Mouse (Mus musculus) right cerebral cortex, adult 2 months (tissue): Measurements from ENCODE around the gene Unc45b.
A peak's percentile ranks its signal among the peaks of the same experiment; 100 is the strongest.
"Not testable (repeated sequence)": the region's sequence is repeated elsewhere in the genome, so short reads cannot be mapped to it uniquely, and the experiment has no call there.

Source experiments
- DNase-seq, 2 experiments: peaks; one replicate each; pipeline ENCODE4 v3.0.0; 2021 to 2022; ENCODE audit warnings: low spot score in 2 of 2

Gene Unc45b

GRCm38 (mm10) chr11:82945636-82946035 is 35.3 kb downstream of the Unc45b start:
- DNase-seq, result no peak

DNA sequence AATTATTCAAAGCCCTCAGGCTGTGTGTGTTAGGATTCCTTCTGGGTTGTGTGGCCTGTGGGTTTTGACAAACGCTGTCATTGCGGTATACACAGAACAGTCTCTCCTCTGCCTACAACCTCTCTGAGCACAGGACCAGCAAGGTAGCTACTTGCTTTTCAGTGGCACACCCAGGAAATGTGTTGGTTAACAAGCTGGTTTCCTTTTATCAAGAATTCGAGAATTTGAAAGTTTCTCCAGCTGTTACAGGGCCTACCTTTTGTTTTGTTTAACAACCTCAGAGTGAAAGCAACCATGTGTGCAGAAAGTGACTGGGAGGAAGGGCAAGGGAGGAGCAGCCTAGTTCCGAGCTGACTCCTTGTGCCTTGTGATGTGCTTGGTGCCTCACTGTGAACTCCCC is 37.1 kb downstream of the Unc45b start:
- no peak for DNase-seq

DNA sequence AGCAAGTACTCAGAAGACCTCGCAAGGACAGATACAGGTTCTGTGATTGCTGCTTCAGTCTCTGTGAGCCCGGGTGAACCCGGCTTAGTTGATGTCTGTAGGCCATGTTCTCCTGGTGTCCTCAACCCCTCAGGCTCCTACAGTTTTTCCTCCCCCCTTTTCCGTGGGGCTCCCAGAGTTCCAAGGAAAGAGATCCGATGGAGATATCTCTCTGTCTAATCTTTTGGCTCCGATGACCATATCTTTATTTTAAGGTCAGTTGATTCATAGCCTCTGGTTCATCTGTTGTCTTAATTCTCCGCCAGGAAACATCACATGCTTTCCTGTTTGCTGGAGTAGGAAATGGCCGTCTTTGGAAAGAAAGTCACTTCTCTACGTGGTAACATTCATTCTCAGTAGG is 38.7 kb downstream of the Unc45b start:
- no peak for DNase-seq

DNA sequence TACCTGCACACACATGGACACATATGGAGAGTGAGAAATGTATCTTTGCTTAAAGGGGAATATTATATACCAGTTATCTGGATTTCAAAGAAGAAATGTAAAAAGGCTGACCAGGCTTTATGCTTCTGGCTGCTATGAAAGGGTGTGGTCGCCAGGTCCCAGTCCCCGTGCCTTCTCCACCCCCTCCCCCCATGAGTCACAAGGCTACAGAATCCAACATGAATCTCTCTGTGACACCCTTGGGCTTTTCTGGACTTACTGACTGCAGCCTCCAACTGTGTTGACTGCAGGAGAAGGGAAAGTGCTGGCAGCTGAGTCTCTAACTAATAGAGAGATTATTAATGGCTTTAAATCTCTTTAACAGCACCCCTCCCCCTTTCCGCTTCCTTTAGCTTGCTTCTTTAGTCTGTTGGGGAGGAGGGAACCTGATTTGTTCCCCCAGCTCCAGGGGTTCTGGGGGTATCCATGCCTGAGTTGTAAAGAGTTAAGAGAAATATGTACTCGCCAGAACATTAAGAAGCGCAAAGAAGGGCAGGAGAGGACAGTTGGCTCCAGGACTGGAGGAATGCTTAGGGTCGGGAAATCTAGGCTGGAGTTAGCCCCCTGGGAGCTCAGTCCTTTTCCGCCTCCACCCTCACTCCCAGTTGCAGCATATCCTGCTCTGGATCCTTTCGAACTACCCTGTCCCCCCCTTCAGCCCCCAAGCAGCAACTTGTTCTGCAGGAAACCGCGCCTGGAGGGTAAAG is 40.6 kb downstream of the Unc45b start, which contains the start of gene Slfn5:
Gene Slfn5, plus strand, starts transcription at position 614 of the 746 bp plus-strand sequence.
- DNase-seq, result no peak

- no peak for DNase-seq
Observed at GRCm38 (mm10) chr11:82951865-82952611, 41.7 kb downstream of the Unc45b start.

GRCm38 (mm10) chr11:82952612-82953542 is 42.5 kb downstream of the Unc45b start:
- DNase-seq, result no peak

DNA sequence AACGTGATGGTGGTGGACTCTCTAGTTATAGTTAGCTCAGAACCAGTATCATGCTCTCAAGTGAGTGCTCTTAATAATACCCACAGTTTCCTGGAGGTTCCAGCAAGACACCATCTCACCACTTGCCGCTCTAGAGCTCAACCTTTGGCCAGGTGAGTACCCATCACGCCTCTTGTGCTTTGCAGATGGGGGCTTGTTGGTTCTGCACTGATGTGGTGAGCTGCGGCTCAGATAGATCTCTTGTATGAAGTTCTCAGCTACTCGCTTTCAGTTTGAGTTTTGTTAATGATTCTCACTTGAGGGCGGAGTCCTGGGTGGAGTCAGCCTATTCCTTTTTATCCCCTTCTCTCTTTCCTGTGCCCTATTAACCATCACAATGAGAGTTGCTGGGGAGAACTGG is 44.3 kb downstream of the Unc45b start:
- no peak for DNase-seq

- DNase-seq, result no peak
Observed at GRCm38 (mm10) chr11:82956925-82957324, 46.6 kb downstream of the Unc45b start.

DNA sequence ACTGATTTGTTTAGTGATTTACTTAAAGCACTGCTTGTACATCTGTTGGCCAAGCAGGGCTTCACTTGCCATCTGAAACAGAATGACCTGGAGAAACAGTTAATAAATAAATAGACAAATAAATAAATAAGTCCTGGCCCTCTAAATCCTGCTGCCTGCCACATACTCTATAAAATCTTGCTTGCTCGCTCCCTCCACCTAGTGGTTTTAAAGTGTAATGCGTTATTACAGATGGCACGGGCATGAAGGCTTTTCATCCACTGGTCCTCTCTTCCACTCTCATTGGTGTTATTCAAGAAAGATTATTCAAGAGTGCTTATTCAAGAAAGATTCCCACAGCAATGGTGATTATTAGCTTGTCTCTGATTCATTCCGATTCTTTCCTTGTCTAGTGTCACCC is 49.3 kb downstream of the Unc45b start:
- DNase-seq, result peak; percentile 12 to 32

DNA sequence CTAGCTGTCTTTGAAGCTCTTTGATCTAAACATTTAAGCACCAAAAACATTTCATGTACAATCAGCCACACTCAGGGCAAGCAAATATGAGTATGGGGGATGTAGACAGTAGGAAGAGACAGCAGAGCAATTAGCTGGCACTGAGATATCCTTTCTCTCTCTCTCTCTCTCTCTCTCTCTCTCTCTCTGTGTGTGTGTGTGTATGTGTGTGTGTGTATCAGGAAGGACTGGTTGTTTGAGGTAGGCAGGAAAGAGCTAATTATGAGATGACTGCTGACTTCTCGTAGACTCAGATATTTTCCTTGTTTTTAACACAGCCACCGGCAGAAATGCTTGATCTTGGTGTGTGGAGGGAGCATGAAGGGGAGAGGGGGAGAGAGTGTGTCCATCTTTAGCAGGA is 51.4 kb downstream of the Unc45b start:
- no peak for DNase-seq

DNA sequence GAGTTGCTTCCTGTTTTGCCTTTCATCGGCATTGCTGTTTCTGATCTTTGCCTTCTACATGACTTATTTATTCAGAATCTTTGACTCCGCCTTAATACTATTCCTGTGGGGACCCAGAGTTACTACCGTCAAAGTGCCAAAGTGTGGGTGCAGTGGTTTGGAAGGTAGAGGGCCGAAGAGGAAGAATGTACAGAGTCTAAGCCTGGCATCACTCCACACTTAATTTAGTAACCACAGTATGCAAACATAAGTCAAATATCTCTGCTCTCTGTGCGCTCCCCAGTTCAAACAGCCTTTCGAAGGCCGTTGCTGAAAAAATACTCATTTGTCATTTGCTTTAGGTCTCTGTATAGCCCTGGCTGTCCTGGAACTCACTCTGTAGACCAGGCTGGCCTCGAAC is 51.9 kb downstream of the Unc45b start:
- DNase-seq, result no peak

DNA sequence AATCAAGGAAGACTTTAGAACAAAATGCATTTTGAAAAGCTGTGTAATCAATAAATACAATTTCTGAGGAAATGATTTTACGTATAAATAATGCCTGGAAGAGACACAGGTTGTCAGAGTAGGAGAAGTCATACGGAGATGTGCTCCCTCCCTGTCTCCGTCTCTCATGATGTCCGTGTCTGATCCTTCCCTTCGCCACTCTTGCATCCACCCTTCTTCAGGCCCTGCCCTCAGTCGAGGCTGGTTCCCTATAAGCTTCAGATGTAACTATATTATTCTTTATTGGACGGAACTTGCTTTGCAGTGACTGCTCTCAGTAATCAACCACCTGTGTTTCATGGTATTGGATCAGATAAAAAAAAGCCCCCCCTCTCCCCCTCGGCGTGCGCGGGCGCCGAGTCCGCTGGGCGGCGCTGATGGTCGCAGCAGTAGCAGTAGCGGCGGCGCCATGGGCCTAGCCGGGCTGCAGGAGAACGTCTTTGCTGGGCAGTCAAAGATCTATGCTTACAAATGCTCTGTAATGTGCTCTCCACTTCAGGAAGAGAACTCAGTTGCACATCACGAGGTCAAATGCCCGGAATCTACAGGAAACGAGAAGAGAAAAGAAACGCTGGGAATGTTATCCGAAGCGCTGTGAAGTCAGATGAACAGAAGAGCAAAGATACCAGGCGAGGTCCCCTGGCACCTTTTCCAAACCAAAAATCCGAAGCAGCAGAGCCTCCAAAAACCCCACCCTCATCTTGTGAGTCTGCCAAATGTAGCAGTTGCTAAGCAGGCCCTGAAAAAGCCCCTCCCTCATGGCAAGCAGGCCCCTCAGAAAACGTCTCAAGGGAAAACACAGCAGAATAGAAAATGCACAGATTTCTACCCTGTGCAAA is 60.6 kb downstream of the Unc45b start:
- peak; percentile 13 to 16 for DNase-seq

DNA sequence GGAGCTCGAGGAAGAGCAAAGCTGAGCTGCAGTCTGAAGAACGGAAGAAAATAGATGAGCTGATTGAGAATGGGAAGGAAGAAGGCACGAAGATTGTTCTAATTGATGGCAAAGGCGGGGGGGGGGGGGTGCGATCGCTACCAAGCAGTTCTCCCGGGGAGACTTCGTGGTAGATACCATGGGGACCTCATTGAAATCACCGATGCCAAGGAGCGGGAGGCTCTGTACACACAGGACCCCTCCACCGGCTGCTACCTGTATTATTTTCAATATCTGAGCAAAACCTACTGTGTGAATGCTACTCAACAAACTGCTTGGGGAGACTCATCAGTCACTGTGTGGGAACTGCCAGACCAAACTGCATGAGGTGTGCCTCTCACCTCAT is 61.2 kb downstream of the Unc45b start:
- DNase-seq, result no peak

GRCm38 (mm10) chr11:82973916-82974315 is 63.6 kb downstream of the Unc45b start:
- no peak for DNase-seq

- DNase-seq, result not testable (repeated sequence)
Observed at GRCm38 (mm10) chr11:82982409-82982808, 72.1 kb downstream of the Unc45b start.

DNA sequence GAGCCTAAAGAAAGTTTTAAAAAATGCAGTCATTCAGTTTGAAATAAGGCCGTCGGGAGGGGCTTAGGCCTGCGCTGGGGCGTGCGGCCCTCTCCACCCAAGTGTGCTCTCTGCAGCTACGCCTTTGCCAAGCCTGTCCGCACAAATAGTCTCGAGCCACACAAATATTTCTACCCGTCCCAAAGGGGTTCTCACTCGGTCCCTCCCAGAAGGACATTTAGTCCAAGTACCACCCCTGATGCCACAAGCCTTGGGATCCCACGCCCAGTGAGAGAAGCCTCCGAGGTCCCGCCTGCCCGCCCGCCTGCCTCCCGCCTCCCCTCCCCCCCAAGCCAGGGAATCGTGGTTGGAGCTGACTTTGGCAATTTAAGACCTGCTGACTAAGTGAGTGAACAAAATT is 72.8 kb downstream of the Unc45b start:
- no peak for DNase-seq

DNA sequence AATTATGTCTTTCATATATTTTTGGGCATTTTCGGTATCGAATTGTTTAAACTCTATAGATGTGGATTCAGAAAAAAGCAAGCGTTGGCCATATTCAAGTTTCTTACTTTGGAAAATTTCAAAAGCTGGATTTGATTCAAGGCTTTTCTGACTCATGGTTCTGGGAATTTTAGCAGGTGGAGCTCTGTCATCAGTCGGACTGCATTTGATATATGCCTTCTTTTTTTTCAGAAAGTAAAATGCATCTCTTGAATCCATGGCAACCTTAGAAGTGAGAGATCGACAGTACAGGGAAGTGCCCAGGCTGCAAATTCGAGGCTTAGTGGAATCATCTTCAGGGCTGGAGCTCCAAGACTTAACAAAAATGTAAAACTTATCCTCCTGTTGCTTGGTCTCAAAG is 77.3 kb downstream of the Unc45b start:
- DNase-seq, result no peak

DNA sequence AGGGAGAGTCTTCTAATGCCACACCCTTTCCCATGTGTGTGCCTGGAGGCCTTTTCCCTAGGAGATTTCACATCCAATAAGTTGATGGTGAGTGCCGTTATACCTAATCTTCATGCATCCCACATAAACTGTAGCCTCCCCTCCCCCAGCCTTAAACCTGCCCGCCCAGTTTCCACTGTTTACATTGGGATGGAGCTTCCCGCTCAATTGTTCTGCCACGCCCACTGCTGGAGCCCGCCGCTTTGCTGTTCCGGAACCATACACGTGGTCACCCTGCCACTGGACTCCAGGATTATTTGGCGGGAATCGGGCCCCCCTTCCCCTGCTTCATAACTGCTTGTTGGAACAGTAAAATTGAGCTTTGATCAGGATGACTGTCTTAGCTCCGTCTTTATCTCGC is 79.0 kb downstream of the Unc45b start:
- DNase-seq, result no peak

DNA sequence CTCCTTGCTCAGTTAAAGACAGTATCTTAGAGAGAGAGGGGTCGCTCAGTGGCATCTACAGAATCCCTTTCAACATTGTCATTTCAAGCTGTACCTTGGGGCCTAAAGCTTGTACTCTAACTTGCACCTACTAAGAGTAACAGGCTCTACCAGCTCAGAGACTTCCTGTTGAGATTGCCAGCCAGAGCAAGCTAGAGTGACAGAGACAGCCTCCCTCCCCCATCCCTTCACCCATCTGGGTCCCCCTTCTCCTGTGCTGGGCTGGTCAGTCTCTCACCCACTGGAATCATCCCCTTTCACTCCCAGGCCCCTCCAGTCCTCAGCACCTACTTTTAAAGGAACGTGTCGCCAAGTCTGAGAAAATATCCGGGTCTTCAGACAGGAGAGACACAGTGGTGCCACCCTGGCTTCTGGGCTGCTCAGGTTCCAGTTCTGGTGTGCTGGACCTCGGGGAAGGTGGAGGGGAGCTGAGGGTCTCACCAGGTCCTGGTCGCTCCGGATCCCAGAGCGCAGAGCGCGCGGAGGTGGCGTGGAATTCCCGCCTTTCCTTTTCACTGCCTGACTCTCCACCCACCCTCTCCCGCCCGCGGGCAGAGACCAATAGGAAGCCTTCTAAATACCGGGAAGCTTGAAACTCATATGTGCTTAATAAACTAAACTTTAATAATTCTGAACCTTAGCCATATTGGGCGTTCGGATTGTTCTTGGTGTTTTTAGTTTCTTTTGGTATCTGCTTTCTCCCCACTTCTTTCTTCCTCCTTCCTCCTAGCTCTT is 80.4 kb downstream of the Unc45b start:
- not testable (repeated sequence) for DNase-seq

DNA sequence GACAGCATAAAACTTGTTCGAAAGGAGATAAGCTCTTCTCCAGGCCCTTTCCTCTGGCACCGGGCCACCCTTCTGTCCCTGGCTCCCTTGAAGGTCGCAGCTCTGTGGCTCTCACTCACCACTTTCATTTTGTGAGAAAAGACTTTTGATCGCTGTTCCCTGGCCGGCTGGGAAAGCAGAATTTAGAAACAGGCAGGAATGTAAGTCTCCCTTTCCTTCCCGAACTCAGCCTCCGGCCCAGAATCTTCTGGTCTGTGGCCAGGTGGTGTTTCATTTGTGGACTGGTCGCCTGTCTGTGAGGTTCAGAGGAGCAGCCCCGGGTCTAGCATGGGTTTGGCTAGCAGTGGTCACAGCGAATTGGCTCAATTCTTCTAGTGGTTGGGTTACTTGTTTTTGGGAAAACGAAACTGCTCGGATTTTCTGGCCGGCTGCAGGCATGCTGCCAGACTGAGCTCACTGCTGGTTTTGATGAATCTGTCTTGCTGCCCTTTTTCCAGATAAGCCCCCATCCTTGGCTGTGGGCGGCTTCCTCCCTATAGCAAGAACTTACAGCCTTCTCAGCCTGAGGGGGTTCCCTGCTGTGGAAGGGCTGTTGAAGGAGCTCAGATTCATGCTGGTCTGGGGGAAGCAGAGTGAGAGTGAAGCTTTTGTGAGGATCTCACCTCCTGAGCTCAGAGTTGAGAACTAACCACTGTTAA is 81.3 kb downstream of the Unc45b start, which contains the start of gene Slfn9:
Gene Slfn9, minus strand, starts transcription at position 362 of the 698 bp plus-strand sequence.
- peak; percentile 29 to 38 for DNase-seq
